Mouse (Mus musculus) olfactory bulb, adult 2 months (tissue): ENCODE data around the gene Speer4d. TPM values are rescaled to one million over a fixed set of nuclear protein-coding genes. Genes with fewer than 3 reads are reported as not detected.
"Not testable (repeated sequence)": the region's sequence is repeated elsewhere in the genome, so short reads cannot be mapped to it uniquely, and the experiment has no call there.

ENCODE experiments used
- H3K27ac ChIP-seq: fragments of 200-500 bp; 2 replicates; pipeline ENCODE4 v1.5.1; 2012; ENCODE audit warnings: low read depth, low read length; ENCODE audit not compliant: insufficient read depth
- H3K4me1 ChIP-seq: fragments of 200-500 bp; 2 replicates; pipeline ENCODE4 v1.6.1; 2012; ENCODE audit warnings: low read length; ENCODE audit not compliant: control insufficient read depth, insufficient read depth
- H3K4me3 ChIP-seq: fragments of 200-500 bp; 2 replicates; pipeline ENCODE4 v1.5.1; 2012; ENCODE audit warnings: mild to moderate bottlenecking, low read depth, low read length, moderate library complexity; ENCODE audit not compliant: insufficient read depth
- WGBS: fragments of 180-500 bp; shearing (Covaris S2); methylation state at CpG from one replicate; pipeline ENCODE4 v1.1.7; 2018; 5-methylcytosine and 5-hydroxymethylcytosine counted together
- polyA plus RNA-seq: library from polyadenylated mRNA; stranded (reverse); fragments of >200 nt; gene quantifications from 2 replicates; pipeline ENCODE4 v1.2.4, GENCODE M21; 2012; ENCODE audit warnings: low replicate concordance; ENCODE audit not compliant: missing spikeins, insufficient read depth, insufficient read length

Speer4d gene
- polyA plus RNA-seq, 1 experiment = not detected

GRCm38 (mm10) chr5:15610695-15611094 lies 8.2 kb upstream of the Speer4d start:
- 0% methylated on average over 1 of the region's 1 CpGs for WGBS
- H3K4me3 ChIP-seq, H3K27ac ChIP-seq, H3K4me1 ChIP-seq: not testable (repeated sequence)

DNA sequence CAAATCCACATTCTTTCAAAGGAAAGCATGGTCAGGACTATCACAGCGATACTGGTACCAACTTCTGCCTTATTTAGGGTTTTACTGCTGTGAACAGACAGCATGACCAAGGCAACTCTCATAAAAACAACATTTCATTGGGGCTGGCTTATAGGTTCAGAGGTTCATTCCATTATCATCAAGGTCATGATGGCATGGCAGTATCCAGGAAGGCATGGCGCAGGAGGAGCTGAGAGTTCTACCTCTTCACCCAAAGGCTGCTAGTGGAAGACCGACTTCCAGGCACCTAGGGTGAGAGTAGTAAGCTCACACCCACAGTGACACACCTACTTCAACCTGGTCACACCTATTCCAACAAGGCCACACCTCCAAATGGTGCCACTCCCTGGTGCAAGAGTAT lies 2.7 kb upstream of the Speer4d start:
- H3K4me1 ChIP-seq, H3K4me3 ChIP-seq, H3K27ac ChIP-seq: not testable (repeated sequence)
- 77% methylated on average over 3 of the region's 3 CpGs for WGBS

GRCm38 (mm10) chr5:15628136-15628535 lies 9.3 kb downstream of the Speer4d start:
- not testable (repeated sequence) for H3K27ac ChIP-seq, H3K4me3 ChIP-seq, H3K4me1 ChIP-seq
- 37% methylated on average over 1 of the region's 1 CpGs for WGBS

GRCm38 (mm10) chr5:15630068-15630467 lies 11.2 kb downstream of the Speer4d start:
- H3K27ac ChIP-seq, H3K4me3 ChIP-seq, H3K4me1 ChIP-seq: not testable (repeated sequence)
- 35% methylated on average over 5 of the region's 5 CpGs for WGBS

- WGBS = 67% methylated on average over 2 of the region's 2 CpGs
Observed at GRCm38 (mm10) chr5:15637637-15638036, 18.8 kb downstream of the Speer4d start.

DNA sequence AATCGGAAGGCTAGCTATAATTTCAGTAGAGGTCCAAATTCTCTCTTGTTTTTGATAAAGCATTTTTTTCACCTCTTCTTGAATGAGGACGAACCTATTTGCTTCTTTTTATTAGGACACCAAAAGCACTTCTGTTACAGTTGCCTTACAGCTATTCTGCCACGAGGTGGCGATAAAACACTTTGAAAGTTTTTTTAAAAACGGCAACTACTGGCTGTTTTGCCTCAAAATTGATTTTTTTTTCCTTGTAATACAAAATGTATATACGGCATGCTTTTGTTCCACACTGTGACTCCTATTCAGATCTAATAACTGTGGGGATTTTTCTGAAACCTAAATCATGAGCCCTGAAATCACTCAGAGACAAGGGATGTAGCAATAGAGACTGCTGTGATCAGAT lies 26.8 kb downstream of the Speer4d start:
- 28% methylated on average over 6 of the region's 6 CpGs for WGBS
- H3K4me3 ChIP-seq, H3K27ac ChIP-seq, H3K4me1 ChIP-seq: not testable (repeated sequence)

More at GRCm38 (mm10) chr5:15637637-15638036, 18.8 kb downstream of the Speer4d start:
- not testable (repeated sequence) for H3K27ac ChIP-seq, H3K4me1 ChIP-seq, H3K4me3 ChIP-seq

DNA sequence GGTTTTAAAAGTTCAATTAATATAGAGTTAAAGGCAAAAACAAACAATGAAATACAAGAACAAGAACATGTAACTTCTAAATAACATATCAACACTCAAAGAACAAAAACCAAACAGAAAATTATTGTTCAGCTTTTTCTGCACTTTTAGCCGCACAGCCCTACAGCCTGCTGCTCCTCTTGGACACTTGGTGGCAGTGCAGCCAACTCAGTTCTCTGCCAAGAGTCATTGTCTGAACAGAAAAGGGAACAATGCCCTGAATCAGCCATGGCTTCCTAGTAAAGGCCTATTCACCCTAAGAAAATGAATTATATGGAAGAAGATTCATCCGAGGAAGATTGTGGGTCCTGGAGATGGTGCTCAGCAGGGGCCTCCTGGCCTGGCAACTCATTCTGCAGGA lies 33.5 kb downstream of the Speer4d start:
- H3K27ac ChIP-seq, H3K4me3 ChIP-seq, H3K4me1 ChIP-seq: not testable (repeated sequence)
- 51% methylated on average over 2 of the region's 2 CpGs for WGBS

GRCm38 (mm10) chr5:15656959-15657358 lies 38.1 kb downstream of the Speer4d start, which contains the start of gene 4930572O03Rik:
TSS of gene 4930572O03Rik (minus strand) at chr5:15657059.
- not testable (repeated sequence) for H3K4me1 ChIP-seq, H3K27ac ChIP-seq, H3K4me3 ChIP-seq
- 71% methylated on average over 1 of the region's 1 CpGs for WGBS

DNA sequence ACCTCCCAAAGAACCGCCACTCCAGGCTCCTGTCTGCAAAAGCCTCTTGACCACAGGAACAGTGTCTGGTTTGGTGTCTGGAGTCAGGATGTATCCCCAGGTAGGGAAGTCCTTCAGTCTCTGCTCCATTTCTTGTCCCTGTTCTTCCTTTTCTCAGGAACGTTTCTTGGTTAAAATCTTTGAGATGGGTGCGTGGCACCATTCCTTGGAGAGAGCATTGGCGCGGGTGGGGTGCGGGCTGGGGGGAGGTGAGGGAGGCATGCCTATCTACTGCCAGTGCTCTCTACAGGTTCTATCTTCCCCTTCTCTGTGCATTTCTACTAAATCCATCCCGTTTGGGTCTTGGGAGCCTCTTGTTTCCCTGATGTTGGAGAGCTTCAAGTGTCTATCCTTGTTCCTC lies 45.0 kb downstream of the Speer4d start:
- H3K27ac ChIP-seq, H3K4me1 ChIP-seq, H3K4me3 ChIP-seq: not testable (repeated sequence)
- 70% methylated on average over 7 of the region's 7 CpGs for WGBS

- WGBS = 90% methylated on average over 18 of the region's 18 CpGs
- H3K4me3 ChIP-seq, H3K27ac ChIP-seq, H3K4me1 ChIP-seq: not testable (repeated sequence)
Observed at GRCm38 (mm10) chr5:15670789-15671188, 51.9 kb downstream of the Speer4d start.

Other genes starting within 250 kb of the Speer4d start
- not detected in 2 replicates for gene Gm21149, start 142.5 kb upstream of the Speer4d start, polyA plus RNA-seq
- gene Gm21190, start 89.8 kb upstream of the Speer4d start, polyA plus RNA-seq = not detected in 2 replicates
- gene Gm21083, start 41.7 kb upstream of the Speer4d start, polyA plus RNA-seq = not detected in 2 replicates
- gene 4930572O03Rik, start 38.0 kb downstream of the Speer4d start, polyA plus RNA-seq = not detected in 2 replicates
- gene Speer4c, start 95.2 kb downstream of the Speer4d start, polyA plus RNA-seq = not detected in 2 replicates